Mouse (Mus musculus) intestine, postnatal 0 days (tissue): Measurements from ENCODE around the gene Cgref1. TPM values are rescaled to one million over a fixed set of nuclear protein-coding genes. Genes with fewer than 3 reads are reported as not detected.
A peak's percentile ranks its signal among the peaks of the same experiment; 100 is the strongest.

Source experiments
- ATAC-seq: fragments of 200-750 bp; cut with Nextera tagmentation; 2 replicates; pipeline ENCODE4 v1.8.0; 2017; ENCODE audit warnings: mild to moderate bottlenecking, moderate TSS enrichment, moderate library complexity
- H3K27ac ChIP-seq: fragments of 300-500 bp; sonication (generic); 2 replicates; pipeline ENCODE4 v1.5.1; 2014; ENCODE audit warnings: mild to moderate bottlenecking, low read depth, low read length, moderate library complexity
- H3K27me3 ChIP-seq: fragments of 300-500 bp; sonication (generic); replicated peaks from 2 replicates; pipeline ENCODE4 v1.6.1; 2014; ENCODE audit warnings: low read length, mixed read lengths; ENCODE audit not compliant: control insufficient read depth, insufficient read depth
- H3K36me3 ChIP-seq: fragments of 300-500 bp; sonication (generic); 2 replicates; pipeline ENCODE4 v1.6.1; 2014; ENCODE audit warnings: mild to moderate bottlenecking, moderate library complexity; ENCODE audit not compliant: control insufficient read depth, insufficient read depth
- H3K4me1 ChIP-seq: fragments of 300-500 bp; sonication (generic); replicated peaks from 2 replicates; pipeline ENCODE4 v1.6.1; 2014; ENCODE audit warnings: antibody characterized with exemption, low read length, mixed read lengths; ENCODE audit not compliant: control insufficient read depth, insufficient read depth
- H3K4me2 ChIP-seq: fragments of 300-500 bp; sonication (generic); replicated peaks from 2 replicates; pipeline ENCODE4 v1.6.1; 2014; ENCODE audit warnings: low read depth, mild to moderate bottlenecking, moderate library complexity
- H3K4me3 ChIP-seq: fragments of 300-500 bp; sonication (generic); 2 replicates; pipeline ENCODE4 v1.5.1; 2014; ENCODE audit warnings: low read depth, low read length
- H3K9ac ChIP-seq: fragments of 300-500 bp; sonication (generic); 2 replicates; pipeline ENCODE4 v1.6.1; 2014; ENCODE audit warnings: mild to moderate bottlenecking, low read depth, low read length
- H3K9me3 ChIP-seq: fragments of 300-500 bp; sonication (generic); 2 replicates; pipeline ENCODE4 v1.6.1; 2016; ENCODE audit warnings: mixed run types; ENCODE audit not compliant: control insufficient read depth
- CTCF ChIP-seq: sonication (generic); IDR thresholded peaks from 2 replicates; pipeline ENCODE4 v1.5.1; 2016; ENCODE audit warnings: low read depth, mild to moderate bottlenecking, control low read depth, antibody characterized with exemption, moderate library complexity
- WGBS: fragments of 180-500 bp; shearing (Covaris S2); extraction: QIAGEN DNeasy Blood & Tissue Kit; methylation state at CpG from one replicate; pipeline ENCODE4 v1.1.7; 2014; 5-methylcytosine and 5-hydroxymethylcytosine counted together
- polyA plus RNA-seq: library from polyadenylated mRNA; unstranded; fragments of >200 nt; fragmentation: Nextera tagmentation; extraction: Ambion mirVana; gene quantifications from 2 replicates; pipeline ENCODE4 v1.2.1, GENCODE M21; 2015

Gene Cgref1
- 535 and 618 TPM in 2 replicates for polyA plus RNA-seq

- Histone ChIP-seq H3K36me3 (no peaks in the 10 kb centered on the region), H3K4me2 (peak within 1 kb of the TSS; percentile 74), H3K4me3 (peak within 1 kb of the TSS; percentile 48), H3K27ac (peak within 1 kb of the TSS; percentile 95), H3K9me3 (no peaks in the 10 kb centered on the region), H3K9ac (peak within 1 kb of the TSS; percentile 54), H3K4me1 (no peaks in the 10 kb centered on the region), H3K27me3 (no peaks in the 10 kb centered on the region)
- peak; percentile 76 for ATAC-seq
- WGBS, result 4% methylated on average over 44 of the region's 44 CpGs
- peak; percentile 83 for TF ChIP-seq CTCF
Measured at GRCm38 (mm10) chr5:30944956-30945781, at the start of gene Cgref1. Gene Cgref1 (minus strand): TSS chr5:30945591.

GRCm38 (mm10) chr5:30994074-30994473 lies 48.7 kb upstream of the Cgref1 start:
- H3K4me3 ChIP-seq, result no peak overlapping the region
- H3K4me1 ChIP-seq, result no peaks in the 10 kb centered on the region
- 70% methylated on average over 3 of the region's 3 CpGs for WGBS
- H3K27me3 ChIP-seq, result no peaks in the 10 kb centered on the region
- no peak for ATAC-seq
- no peak overlapping the region for H3K4me2 ChIP-seq
- H3K27ac ChIP-seq, result no peak overlapping the region
- H3K9me3 ChIP-seq, result no peaks in the 10 kb centered on the region
- no peak for TF ChIP-seq CTCF
- no peak overlapping the region for H3K9ac ChIP-seq
- H3K36me3 ChIP-seq, result no peaks in the 10 kb centered on the region

GRCm38 (mm10) chr5:30992980-30993676 lies 47.7 kb upstream of the Cgref1 start:
- no peak overlapping the region for H3K4me2 ChIP-seq
- WGBS, result 72% methylated on average over 5 of the region's 5 CpGs
- no peak overlapping the region for H3K9ac ChIP-seq
- H3K36me3 ChIP-seq, result no peaks in the 10 kb centered on the region
- ATAC-seq, result no peak
- H3K27ac ChIP-seq, result no peak overlapping the region
- TF ChIP-seq CTCF, result no peak
- H3K27me3 ChIP-seq, result no peaks in the 10 kb centered on the region
- no peaks in the 10 kb centered on the region for H3K9me3 ChIP-seq
- H3K4me3 ChIP-seq, result no peak overlapping the region
- no peaks in the 10 kb centered on the region for H3K4me1 ChIP-seq

GRCm38 (mm10) chr5:30982357-30982756 lies 37.0 kb upstream of the Cgref1 start:
- Histone ChIP-seq H3K4me3 (no peak overlapping the region), H3K4me2 (no peak overlapping the region), H3K9ac (no peak overlapping the region), H3K4me1 (no peaks in the 10 kb centered on the region), H3K9me3 (no peaks in the 10 kb centered on the region), H3K27me3 (no peaks in the 10 kb centered on the region), H3K36me3 (no peaks in the 10 kb centered on the region), H3K27ac (no peak overlapping the region)
- peak; percentile 76 for TF ChIP-seq CTCF
- no peak for ATAC-seq
- 26% methylated on average over 2 of the region's 2 CpGs for WGBS

GRCm38 (mm10) chr5:30974870-30975656 lies 29.7 kb upstream of the Cgref1 start:
- Histone ChIP-seq H3K27ac (no peak overlapping the region), H3K36me3 (no peaks in the 10 kb centered on the region)

More at GRCm38 (mm10) chr5:30974870-30975656, 29.7 kb upstream of the Cgref1 start:
- Histone ChIP-seq H3K27me3 (no peaks in the 10 kb centered on the region), H3K4me3 (no peak overlapping the region), H3K4me2 (no peak overlapping the region), H3K9ac (no peak overlapping the region), H3K9me3 (no peaks in the 10 kb centered on the region), H3K4me1 (0 out of 2 replicates have a peak, but pooled peaks cover 2% of the 10 kb centered on the region)
- 0 out of 2 replicates have a peak, but pooled peaks have one; percentile 29 for ATAC-seq
- WGBS, result 61% methylated on average over 9 of the region's 9 CpGs
- TF ChIP-seq CTCF, result no peak
